In the genomic region with DNA sequence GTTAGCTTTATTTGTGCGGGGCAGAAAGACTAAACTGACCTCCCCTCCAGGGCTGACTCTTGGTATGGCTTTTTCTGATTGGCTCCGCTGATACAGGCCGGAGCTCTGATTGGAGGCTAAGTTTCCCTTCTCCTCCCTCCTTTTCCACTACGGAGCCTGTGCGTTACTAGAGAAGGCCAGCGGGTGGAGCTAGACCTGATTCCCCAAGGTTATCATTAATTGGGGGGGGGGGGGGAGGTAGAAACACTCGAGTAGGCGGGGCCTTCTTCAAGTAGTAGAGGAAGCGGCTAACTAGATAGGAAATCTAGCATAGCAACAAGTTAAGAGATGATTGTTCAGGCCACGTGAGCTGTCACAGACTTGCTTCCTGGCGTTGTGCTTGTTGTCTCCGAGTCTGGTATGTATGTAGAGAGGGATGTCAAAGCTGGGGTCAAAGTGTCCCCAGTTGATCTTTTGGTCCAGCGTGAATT, we compare ENCODE assay signal across 1 mouse cellular context.
TF ChIP-seq lines count a peak whose summit lies in the region.

No protein-coding gene starts in this region.

TF ChIP-seq in MEL, 35 proteins besides CTCF, POLR2A, EP300 and RAD21:
- TF ChIP-seq GATA1 (IDR thresholded peaks at IDR 0.05; ENCODE audit: low read depth, low read length) (peak; percentile 90), ELF1 (IDR thresholded peaks at IDR 0.05; ENCODE audit: low read depth, low read length) (no peak)
